Mouse (Mus musculus): Measurements from ENCODE around the gene Apbb1.

The Apbb1 gene

DNA sequence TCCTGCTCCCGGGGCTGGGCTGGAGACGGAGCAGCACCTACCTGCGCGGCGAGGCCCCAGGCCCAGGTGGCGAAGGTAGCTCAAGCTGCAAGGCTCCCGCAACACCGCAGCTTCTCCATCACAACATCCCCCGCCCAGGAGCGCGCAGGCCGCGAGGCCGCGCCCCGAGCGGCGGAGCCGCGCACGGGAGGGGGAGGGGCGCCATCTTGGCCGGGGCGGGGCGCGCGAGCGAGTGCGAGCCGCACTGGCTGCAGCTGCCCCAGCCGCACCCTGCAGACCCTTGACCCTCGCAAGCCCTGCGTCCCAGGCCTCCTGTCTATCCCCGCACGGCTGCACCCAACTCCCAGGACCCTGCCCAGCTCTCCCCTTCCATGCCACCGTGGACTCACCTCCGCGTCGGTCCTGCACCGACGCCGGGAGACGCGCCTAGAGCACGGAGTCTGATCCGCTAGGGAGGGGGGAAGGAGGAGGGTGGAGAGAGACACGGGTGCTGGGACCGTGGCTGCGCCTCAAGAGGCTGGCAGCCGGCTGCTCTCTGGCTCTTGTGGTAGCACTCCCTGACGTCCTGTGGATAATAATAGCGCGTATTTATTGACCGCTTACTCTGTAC lies at the start of gene Apbb1:
Apbb1 (minus strand) TSS at position 560 of the 610 bp plus-strand sequence.
- peak; percentile 72 for DNase-seq (ENCODE audit: low read depth)

DNA sequence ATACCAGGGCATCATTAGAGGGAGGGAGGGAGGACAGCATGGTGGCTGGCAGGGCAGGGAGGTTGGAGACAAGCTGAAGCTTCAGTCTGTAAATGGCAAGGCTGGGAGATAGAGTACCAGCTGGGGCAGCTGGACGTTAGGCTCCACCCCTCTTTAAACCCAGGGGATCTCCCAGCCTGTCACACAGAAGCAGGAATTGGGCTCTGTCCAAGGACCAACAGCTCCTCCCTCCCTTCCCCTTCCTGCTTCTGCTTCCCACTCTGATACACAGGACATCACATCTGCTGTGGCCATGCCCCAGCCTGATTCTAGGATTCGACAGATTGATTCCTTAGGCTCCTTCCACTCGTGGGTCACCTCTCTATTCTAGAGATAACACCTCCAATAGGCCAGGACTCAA lies 47.2 kb upstream of the Apbb1 start:
- no peak for DNase-seq (ENCODE audit: low read depth)

DNA sequence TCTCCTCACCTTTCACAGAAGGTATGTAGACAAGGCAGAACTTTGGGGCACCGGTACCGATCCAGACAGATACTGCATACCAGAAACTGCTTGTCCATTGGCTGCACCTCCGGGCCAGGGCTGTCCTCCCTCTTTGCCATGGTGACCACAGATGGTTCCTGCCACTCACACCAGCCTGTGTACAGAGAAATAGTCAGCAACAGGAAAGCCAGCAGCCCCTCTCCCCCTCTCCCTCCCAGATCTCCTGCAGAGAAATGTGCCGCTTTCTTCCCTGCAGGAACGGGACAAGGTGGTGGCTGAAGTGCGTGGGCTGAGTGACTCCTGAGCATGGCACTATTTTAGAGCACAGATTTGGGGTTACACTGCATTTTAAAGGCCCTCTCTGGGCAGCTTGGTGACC lies 43.9 kb upstream of the Apbb1 start:
- no peak for DNase-seq (ENCODE audit: low read depth)

DNA sequence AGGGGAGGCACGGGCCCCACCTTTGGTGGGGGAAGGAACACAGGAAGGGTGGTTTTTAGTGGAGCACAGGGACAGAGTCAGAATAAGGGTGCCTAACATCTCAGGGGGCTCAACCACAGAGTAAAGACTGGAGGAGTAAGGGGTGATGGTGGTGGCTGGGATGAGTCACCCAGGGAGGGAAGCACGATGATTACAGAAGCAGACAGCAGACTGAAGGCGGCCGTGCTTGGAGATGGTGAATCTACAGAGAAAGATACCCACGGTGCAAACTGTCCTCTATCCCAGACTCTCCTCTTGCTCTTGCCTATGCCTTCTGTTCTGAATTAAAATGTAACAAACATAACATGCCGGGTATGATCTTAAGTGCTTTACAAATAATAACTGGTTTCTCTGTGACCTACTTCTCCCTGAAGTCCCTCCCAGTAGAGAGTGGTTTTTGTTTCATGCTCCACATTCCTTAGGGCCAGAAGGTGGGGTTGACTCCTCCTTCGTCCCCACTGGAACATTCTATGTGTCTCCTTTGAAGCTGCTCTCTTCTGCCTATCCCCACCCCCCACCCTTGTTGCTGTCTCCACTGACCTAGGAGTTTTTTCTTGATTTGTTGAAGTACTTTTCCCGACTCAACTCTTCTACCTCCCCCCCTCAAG lies 40.3 kb upstream of the Apbb1 start:
- DNase-seq (ENCODE audit: low read depth) = no peak

DNA sequence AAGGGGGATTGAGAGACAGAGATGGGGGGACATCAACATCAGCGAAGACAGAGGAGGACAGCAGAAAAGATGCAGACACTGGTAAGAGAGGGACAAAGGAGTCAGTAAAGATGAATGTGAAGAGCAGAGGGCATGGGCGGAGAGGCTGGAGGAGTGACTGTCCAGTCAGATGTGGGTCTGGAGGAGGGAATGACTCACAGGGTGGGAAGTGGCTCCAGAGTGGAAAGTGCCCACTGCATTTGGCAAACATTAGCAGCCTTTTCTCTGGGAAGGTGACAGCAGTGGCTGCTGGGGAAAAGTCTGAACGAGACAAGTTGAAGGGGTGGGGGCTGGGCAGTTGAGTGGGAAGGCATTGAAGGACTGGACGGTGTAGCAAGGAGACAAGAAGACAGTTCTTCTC lies 39.6 kb upstream of the Apbb1 start:
- no peak for DNase-seq (ENCODE audit: low read depth)

DNA sequence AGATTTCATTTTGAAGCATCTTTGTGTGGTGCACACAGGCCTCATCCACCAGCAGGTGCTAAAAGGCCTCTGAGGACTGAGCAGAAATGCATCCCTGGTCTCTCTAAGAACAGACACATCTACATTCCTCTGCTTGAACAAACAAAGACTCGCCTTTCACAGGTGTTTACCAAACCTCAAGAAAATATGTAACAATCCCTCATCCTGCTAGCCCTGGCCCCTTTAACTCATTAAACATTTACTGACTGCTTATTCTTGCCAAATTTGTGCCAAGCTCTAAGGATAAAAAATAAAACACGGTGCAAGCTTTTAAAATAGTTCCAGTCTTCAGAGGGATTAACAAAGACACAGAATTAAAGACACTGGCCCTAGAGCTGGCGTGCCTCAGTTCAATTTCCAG lies 38.2 kb upstream of the Apbb1 start:
- DNase-seq (ENCODE audit: low read depth) = no peak

DNA sequence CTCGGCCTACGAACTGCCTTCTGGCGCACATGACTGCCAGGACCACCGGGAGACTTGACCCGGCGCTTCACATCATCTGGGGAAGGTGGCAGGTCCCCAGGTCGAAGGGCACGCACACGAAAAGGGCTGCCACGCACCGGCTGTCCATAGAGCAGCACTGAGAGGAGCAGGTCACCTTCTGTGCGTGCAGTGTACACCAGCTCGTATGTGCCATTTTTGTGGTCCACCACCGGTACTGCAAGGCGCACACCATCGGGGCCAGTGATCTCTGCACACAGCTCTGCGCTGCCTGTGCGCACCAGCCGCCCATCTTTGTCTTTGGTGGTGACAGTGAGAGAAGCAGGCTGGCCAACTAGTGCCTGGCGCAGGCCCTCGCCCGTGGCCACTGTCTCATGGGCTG lies 36.4 kb upstream of the Apbb1 start:
- no peak for DNase-seq (ENCODE audit: low read depth)

DNA sequence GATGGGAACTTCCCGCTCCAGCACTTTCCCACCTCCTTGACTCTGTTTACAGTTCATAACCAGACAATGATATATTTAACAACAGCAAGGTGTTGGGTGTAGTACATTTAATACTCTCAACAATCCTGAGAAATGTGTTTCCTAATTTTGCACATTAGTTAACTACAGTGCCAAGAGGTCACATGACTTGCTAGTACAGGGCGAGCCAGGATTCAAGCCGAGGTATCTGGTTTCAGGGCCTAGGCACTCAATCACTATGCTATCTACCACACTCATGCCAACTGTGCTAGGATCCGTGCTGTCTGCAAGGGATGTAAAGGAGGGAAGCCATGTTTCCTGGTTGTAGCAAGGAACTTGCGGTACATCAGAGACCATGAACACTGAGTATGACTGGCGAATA lies 35.1 kb upstream of the Apbb1 start:
- DNase-seq (ENCODE audit: low read depth) = no peak

DNA sequence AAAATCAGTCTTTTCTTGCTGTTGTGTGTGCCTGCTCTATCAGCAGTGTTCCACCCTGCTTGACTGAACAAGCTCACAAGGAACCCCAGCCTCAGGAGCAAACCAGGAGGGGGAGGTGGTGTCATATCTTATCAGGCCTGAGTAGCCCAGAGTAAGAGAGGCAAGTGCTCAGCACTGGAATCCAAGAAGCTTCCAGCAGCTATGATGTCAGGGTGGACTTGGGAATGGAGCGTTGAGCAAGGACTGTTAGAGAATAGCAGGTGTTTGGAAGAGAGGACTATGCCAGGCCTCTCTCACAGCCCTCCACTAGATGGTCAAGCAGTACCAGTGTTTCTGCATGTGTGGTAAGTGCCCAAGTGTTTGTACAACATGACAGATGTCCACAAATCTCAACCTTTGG lies 34.3 kb upstream of the Apbb1 start:
- DNase-seq (ENCODE audit: low read depth) = no peak

DNA sequence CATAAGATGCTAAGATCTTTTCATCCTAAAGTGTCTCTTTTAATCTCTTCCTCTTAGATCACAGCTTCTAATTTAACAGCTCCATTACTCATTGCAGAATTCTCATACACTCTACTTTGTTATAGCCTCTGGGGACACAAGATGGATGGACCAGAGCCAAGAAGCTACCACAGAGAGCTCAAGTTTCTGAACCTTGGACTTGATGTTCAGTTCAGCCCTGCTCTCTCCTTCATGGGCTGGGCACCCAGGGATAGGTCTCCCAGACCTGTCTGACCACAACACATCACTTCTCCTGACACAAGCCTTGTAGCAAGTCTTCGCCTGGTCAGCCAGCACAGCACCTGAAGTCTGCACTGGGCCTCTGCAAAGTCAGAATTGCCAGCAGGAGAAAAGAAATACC lies 32.9 kb upstream of the Apbb1 start:
- DNase-seq (ENCODE audit: low read depth) = no peak

DNA sequence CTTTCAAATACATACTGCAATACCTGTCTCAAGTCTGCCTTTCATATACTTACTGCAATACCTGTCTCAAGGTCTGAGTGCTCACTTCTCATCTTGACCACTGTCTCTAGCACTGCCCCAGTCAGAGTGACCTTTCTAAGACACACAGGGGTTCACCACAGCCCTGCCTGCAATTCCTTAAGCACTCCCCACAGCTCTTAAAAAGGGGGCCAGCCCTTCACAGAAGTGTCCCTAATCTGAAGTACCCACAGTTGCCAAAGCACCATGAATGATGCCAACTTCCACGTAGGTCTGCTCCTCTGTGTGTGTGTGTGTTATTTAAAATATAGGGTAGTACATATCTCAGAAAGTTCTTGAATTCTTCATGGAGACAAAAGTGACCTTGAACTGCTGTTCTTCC lies 30.3 kb upstream of the Apbb1 start:
- DNase-seq (ENCODE audit: low read depth) = no peak

DNA sequence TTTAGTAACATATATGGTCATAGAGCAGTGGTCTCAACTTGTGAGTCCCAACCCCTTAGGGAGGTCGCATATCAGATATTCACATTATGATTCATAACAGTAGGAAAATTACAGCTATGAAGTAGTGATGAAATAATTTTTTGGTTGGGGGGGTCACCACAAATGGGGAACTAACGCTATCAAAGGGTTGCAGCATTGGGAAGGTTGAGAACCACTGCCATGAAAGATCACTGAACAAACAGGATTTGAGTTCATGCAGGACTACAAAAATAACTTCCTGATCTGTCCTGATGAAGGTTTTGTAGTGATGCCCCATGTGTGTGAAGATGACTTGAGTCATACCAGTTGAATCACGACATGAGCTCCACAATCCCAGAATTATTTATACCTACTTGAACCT lies 27.0 kb upstream of the Apbb1 start:
- no peak for DNase-seq (ENCODE audit: low read depth)

DNA sequence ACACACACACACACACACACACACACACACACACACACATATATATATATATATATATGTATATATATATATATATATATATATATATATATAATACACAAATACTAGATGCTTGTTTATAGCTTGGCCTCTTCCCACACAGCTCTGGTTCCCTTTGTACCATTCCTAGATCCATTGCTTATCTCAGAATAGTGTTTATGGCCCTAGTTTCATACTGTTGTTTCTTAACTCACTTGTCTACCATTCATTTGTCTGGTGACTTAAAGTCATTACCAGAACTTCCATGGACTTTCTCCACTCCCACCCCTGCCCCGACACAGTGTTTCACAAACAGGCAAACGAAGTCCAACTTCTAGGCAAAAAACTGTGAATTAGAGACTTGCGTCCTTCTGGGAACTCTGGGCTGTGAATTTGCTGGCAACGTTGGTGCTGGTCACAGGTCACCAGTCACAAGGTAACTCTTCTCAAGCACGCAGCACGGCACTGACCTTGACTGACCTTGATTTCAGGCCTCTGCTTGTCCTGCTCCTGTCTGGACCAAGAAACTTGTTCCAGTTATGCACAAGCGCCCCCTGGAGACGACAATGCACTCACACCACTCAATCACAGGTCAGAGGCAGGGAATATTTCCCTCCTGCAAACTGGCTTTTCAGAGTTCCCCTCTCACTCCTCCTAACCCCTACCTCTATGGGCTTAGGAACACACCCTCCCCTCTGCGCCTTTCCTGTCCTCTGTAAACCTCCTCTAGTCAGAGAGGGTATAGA lies 21.6 kb upstream of the Apbb1 start:
- peak; percentile 56 for DNase-seq (ENCODE audit: low read depth)

DNA sequence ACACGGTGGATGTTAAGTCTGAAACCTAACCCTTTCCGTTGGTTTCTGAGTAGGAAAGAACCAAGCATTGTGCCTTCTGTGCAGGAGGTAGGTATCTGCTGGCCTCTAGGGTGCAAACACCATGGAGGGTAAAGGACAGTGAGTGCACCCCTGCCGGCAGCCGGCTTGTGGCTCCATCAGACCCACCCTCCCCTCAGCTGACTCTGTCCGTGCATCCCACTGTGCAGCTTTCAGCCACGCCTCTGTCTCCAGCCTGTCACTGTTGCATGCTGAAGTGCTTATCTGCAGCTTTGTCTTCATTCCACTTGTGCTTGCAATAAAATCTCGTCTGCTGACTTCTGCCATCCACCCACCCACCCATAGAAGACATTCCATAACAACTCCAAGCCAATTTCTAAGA lies 8.6 kb upstream of the Apbb1 start:
- DNase-seq (ENCODE audit: low read depth) = no peak

DNA sequence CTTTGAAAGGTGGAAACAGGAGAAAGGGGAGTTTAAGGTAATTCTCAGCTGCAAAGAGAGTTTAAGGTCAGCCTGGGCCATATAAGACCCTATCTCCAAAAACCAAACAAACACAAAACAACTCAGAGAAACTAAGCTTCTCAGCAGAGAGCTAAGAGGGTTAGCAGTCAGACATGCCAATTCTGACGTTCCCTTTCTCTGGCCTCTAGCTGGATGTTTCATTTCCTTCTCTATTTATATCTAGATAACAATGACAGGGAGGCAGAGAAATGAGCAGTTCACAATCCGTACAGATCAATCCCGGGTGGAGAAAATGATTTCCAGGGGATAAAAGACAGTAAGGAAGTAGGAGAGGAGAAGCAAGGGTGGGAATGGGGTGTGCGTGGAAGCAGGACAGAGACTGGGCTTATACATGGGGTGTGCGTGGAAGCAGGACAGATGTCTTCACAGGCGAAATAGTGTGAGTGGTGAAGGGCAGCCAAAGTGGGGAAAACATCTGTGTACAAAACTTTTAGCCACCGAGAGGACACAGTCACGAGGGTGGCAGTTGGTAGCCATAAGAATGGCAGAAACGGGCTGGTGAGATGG lies 7.0 kb upstream of the Apbb1 start:
- DNase-seq (ENCODE audit: low read depth) = no peak

DNA sequence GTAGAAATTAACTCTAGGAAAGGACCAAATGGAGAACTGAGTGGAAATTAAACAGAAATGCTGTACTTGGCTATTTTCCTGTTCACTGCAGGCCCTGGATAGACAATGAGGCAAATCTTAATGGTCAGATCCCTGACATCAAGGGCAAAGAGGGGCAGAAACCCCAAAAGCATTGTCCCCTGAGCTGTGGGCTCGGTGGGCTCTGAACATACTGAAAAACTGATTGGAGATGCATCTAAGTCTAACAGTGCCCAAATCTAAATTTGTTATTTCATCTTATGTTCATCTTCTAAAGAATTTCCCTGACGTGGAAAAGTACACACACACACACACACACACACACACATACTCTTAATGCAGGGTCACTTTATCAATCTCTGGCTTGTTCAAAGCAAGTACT lies 506 bp upstream of the Apbb1 start:
- DNase-seq (ENCODE audit: low read depth) = no peak

DNA sequence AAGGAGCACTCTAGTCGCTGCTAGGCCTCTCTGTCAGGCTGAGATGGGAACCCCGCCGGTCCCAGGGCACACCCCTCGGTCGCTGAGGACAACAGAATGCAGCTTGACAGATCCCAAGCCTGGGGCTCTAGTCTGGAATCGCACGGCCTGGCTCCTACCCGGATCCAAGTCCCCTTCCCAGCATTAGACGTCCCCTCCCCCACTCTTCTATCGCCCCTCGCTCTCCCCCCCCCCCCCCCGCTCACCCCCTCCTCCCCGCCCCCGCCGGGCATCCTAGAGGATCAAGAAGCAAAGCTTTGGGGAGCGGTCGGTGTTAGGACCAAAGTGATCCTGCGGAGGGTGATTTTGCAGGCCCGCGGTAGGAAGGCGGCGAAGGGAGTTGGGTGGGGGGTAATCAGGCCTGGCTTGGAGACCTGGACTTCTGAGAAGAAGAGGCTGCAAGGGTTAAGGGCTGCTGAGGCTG lies 795 bp downstream of the Apbb1 start:
- DNase-seq (ENCODE audit: low read depth) = no peak

DNA sequence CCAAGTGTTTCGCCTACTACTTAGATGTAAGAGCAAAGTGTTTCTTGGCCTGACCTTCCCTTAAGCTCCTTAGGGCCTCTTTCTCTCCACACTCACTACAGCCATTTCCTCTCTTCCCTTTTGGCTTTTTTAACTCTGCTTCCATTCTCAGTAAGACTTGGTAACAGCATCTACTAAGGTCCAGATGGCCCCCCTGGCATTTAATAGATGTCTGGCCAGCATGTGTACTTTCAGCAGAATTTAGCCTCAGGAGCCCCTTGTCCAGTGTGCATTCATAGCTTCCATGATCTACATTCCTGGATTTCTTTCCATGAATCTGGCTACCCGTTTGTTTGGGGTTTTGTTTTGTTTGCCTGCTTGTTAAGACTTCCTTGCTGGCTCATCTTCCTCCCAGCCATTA lies 3.0 kb downstream of the Apbb1 start:
- DNase-seq (ENCODE audit: low read depth) = no peak

DNA sequence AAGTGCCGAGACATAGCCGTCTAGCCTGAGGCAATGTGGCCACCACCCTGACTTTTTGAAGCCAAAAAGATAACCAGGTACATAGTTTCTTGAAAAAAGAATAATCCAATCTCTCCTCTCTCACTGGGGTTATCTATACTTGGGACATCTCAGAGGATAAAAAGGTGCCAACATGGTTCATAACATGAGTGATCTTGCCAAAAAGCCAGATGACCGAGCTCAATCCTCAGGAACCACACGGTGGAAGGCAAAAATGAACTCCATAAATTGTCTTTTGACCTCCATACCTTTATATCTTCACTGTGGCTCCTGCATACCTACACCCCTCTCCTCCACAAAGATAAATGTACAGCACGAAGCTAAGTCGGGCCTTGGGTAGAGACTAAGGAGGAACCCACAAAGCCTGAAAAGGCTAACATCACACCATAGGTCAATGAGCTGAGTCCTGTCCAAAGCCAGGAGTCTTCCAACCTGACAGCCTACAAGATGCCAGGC lies 4.0 kb downstream of the Apbb1 start:
- DNase-seq (ENCODE audit: low read depth) = no peak

DNA sequence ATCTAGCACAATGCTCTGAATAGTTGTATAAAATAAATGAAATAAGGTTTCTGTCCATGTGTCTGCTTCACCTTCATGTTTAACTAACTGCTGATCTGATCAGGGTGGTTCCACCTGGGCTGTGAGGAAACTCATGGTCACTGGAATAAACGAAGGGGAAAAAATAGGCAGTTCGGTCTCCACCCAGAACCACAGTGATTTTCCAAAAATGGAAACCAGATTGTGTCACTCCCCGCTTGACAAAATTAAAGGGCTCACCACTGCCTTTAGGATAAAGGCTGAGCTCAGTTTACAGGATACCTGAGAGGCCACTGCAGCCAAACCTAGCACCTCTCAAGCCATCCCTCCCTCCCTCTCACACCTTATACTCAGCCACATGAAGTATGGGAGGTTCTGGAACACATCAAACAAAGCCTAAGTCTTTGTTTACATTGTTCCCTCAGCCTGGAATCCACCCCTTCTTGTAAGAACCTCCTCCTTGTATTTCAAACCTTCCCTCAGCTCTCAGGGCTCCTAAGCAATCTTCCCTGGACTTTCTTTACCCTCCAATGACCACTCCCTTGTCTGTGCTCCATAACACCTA lies 5.2 kb downstream of the Apbb1 start:
- DNase-seq (ENCODE audit: low read depth) = no peak

DNA sequence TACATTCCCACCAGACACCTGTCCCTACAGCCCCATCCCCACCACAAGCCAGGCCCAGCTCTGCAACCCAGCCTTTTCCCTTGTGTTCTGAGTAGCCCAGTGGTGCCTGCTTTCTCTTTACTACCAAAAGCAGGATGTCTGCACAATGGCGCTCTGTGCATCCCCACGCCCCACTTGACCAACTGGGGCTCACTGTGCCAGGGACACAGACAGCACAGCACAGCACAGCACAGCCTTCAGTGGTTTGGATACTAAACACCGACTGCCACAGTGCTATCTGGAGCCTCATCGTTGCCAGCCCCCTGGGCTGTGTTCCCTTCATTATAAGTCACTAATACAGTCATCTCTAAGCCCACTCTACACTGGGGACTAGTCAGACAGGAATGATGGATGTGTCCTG lies 6.9 kb downstream of the Apbb1 start:
- no peak for DNase-seq (ENCODE audit: low read depth)

DNA sequence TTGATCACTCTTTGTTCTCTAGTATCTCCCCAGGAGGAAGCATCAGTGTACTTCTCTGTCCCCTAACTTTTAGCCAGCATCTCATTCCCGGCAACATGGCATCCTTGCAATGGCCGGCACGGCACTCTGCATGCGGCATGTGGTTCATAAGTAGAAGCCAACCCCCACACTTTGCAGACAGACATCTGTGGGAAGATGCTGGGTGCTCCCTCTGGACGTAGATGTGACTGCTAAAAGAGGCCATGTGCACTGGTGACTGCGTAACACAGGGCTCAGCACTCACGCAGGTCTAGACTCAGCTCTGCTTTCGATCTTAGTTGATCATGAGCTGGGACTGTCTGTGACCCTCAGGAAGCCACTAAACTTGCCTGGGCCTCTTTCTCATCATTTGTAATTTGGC lies 8.5 kb downstream of the Apbb1 start:
- no peak for DNase-seq (ENCODE audit: low read depth)

DNA sequence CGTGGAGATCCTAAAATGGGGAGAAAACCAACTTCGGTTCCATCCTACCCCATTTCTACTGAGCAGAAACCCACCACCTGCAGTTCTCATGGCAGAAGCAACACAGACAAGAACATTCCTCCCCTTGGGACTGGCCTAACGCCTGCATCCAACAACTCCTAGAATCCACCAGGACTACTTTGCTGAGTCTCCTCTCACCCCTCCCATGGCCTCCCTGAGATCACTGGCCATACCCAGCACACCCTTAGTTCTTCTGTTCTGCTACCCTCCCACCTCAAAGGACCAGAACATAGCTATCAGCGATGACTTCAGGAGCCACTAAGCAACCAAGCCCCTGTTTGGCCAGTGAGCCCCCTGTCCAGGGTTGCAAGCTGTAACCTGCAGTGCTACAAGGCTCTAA lies 10.7 kb downstream of the Apbb1 start:
- no peak for DNase-seq (ENCODE audit: low read depth)

Data from induced T-regulatory cell, adult 2 months (primary cell).